Mouse (Mus musculus): ENCODE measurements around the gene Gnao1. TPM values are rescaled to one million over a fixed set of nuclear protein-coding genes. Genes with fewer than 3 reads are reported as not detected.

Gnao1 gene
- total RNA-seq (2018; cell fraction: chromatin; rRNA removed): under 1 TPM in 2 of 26 experiments, not detected in 24; 0.18 to 0.79 TPM
- under 1 TPM in 1 of 26 experiments, not detected in 25; 0.05 TPM for total RNA-seq (2018; cell fraction: cytosol; rRNA removed)
- under 1 TPM in 2 of 26 experiments, not detected in 24; 0.10 to 0.11 TPM for total RNA-seq (2018; cell fraction: nucleus; rRNA removed)
- polyA plus RNA-seq (2018): not detected in 3 replicates

DNA sequence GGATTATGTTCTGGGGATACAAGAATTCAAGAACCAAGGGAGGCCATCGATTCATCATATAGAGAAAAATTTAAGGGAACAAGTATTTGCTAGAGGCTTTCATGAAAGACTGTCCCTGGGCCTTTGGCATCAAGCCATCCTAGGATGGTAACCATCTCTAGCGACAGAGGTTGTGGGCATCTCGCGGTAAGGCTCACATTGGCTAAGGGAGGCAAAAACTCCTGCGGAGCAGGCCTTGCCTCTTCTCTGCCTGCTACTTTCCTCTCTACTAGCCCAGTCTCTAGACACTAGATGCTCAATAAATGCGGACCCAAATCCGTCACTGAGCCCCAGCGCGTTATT, at the start of gene Gnao1:
Gnao1 (plus strand) TSS at position 281 of the 342 bp plus-strand sequence.
- WGBS (ENCODE audit: missing documents): 14% methylated on average over 9 of the region's 9 CpGs
- Histone ChIP-seq H3K27ac (no peak within 1 kb of the TSS), H3K36me3 (ENCODE audit: inconsistent target) (no peaks in the 10 kb centered on the region), H3K79me2 (ENCODE audit: inconsistent target) (no peaks in the 10 kb centered on the region), H3K4me3 (ENCODE audit: inconsistent target) (no peak within 1 kb of the TSS)

DNA sequence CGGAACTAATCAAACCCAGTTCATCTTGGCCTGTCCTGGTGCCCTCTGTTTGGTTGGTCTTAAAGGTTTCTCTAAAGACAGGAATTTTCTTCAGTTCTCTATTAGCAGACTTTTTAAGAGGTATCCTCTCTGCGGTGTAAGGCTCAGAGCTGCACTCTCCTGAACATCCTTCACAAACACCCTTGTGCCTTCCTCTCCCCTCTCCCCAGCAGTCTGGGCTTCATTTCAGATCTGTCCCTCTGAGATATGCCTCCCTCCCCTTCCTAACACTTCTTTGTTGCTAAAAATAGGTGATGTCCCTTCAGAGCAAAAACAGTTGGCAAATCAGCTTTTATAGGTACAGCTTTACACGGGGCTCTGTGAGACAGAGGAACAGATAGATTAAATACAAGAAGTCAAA, 32.2 kb upstream of the Gnao1 start:
- Histone ChIP-seq H3K27ac (no peak overlapping the region), H3K36me3 (ENCODE audit: inconsistent target) (no peaks in the 10 kb centered on the region), H3K79me2 (ENCODE audit: inconsistent target) (no peaks in the 10 kb centered on the region), H3K4me3 (ENCODE audit: inconsistent target) (no peak overlapping the region)
- 55% methylated on average over 3 of the region's 3 CpGs for WGBS (ENCODE audit: missing documents)

DNA sequence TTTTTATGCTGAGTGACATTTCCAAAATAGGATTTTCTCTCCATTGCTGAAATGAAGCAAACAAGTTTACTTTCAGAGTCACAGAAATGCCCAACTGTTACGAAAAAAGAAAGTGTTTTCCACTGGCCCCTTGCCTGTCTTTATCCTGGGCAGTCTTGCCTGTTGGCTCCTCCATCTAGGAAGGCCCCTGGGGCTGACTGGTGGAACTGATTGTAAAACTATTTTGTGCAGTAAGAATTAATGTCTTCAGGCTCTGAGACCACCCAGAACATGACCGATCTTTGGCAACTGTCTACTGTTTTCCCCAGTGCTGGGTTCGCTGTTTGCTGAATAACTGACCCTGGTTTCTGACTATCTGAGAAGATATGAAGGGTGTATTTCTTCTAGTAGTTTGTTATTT, 540 bp upstream of the Gnao1 start:
- WGBS (ENCODE audit: missing documents): 92% methylated on average over 3 of the region's 3 CpGs
- H3K36me3 ChIP-seq (ENCODE audit: inconsistent target): no peaks in the 10 kb centered on the region
- no peaks in the 10 kb centered on the region for H3K79me2 ChIP-seq (ENCODE audit: inconsistent target)
- H3K4me3 ChIP-seq (ENCODE audit: inconsistent target): no peak overlapping the region
- no peak overlapping the region for H3K27ac ChIP-seq

DNA sequence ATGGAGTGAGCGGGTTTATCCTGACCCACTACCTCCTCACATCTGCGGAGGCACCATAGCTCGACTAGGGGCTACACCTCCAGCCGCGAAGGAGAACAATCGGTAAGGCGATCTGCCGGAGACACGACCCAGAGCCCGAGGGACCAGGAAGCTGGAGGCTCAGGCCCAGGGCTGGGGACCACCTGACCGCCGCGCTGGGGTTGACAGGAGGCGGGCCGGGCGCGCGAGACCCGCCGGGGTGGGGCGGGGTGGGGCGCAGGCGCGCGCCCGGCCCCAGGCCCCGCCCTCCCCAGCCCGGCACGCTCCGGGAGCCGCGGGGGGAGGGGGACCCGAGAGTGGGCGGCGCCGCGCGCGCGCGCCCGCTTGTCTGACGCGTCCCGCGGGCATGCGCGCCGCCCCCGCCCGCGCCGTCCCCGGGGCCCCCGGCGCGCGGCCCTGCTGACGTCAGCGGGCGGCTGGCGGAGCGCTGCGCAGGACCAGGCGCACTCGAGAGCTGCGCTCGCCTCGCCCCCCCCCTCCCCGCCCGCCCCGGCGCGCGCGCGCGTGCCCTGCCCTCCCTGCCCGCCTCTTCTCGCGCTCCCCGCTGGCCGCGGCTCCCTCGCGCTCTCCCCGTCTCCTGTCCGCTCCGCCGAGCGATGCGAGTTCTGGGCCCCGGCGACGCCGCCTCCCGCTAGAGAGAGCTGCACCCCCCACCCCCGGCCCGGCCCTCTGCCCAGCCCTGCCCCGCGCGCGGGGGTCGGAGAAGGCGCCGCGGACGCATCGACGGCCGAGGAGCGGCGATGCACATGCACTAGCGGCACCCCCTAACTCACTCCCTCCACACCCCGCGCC, 477 bp downstream of the Gnao1 start:
- no peaks in the 10 kb centered on the region for H3K79me2 ChIP-seq (ENCODE audit: inconsistent target)
- H3K27ac ChIP-seq: no peak overlapping the region
- H3K36me3 ChIP-seq (ENCODE audit: inconsistent target): no peaks in the 10 kb centered on the region
- no peak overlapping the region for H3K4me3 ChIP-seq (ENCODE audit: inconsistent target)
- WGBS (ENCODE audit: missing documents): under 1% methylated on average over 90 of the region's 116 CpGs

DNA sequence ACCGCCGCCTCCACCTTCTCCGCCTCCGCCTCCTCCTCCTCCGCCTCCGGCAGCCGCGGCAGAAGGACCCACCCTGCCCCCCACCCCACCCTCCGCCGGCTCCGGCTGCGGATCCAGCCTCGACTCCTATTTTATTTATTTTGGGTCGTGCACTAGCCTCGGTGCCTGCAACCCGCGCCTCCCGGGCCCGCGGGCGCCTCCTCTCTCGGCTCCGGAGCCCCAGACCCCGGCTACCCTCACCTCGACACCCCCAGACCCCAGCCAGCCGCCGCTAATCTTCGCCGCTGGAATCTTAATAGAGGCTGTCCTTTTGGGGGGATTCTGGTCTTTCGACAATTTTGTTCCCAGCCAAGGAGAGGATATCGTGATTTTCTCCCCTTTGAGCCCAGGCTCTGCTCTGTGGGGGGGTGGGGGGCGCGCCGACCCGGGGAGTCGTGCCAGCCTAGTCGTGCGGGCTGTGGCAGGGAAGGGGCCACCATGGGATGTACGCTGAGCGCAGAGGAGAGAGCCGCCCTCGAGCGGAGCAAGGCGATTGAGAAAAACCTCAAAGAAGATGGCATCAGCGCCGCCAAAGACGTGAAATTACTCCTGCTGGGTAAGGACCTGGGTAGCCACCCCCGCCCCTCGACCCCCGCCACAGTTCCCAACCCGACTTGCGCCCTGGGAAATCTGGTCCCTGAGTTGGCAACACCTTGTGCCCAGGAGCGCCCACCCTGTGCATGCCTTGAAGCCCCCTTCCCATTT, 1.3 kb downstream of the Gnao1 start:
- H3K27ac ChIP-seq: no peak overlapping the region
- no peaks in the 10 kb centered on the region for H3K79me2 ChIP-seq (ENCODE audit: inconsistent target)
- H3K4me3 ChIP-seq (ENCODE audit: inconsistent target): no peak overlapping the region
- 5% methylated on average over 44 of the region's 53 CpGs for WGBS (ENCODE audit: missing documents)
- H3K36me3 ChIP-seq (ENCODE audit: inconsistent target): no peaks in the 10 kb centered on the region

DNA sequence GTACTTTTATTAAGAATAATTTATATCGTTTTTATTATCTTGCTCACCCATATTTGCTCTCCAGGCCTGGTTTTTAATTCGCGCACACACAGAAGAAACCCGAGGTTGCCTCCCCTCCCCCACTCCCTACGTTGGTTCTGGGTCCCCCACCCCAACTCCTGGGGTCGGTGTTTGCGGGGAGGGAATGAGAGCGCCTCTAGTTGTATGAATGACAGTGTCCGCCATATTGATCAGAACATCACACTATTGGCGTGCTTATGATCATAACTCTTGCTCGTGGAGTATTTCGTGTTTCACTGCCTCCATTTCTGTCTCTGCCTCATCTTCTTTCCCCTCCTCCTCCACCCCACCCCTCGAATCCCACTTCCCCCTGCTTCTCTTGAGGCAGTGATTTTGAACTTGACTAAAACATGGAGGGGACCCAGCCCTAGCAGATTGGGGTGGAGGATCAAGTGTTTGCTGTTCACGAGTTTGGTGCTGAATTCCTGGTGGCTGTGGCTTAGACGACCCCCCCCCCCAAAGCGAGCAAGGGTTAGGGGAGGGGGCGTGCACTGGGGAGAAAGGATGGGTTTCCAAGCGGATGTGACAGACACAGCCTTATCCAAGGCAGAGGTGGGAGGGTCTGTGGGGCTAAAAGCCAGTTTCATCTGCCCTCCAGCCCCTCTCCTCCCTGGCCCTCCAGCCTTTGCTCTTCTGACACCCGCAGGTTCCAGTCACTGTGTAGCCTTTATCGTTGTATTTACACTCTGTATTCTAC, 2.1 kb downstream of the Gnao1 start:
- 22% methylated on average over 19 of the region's 20 CpGs for WGBS (ENCODE audit: missing documents)
- no peak overlapping the region for H3K4me3 ChIP-seq (ENCODE audit: inconsistent target)

DNA sequence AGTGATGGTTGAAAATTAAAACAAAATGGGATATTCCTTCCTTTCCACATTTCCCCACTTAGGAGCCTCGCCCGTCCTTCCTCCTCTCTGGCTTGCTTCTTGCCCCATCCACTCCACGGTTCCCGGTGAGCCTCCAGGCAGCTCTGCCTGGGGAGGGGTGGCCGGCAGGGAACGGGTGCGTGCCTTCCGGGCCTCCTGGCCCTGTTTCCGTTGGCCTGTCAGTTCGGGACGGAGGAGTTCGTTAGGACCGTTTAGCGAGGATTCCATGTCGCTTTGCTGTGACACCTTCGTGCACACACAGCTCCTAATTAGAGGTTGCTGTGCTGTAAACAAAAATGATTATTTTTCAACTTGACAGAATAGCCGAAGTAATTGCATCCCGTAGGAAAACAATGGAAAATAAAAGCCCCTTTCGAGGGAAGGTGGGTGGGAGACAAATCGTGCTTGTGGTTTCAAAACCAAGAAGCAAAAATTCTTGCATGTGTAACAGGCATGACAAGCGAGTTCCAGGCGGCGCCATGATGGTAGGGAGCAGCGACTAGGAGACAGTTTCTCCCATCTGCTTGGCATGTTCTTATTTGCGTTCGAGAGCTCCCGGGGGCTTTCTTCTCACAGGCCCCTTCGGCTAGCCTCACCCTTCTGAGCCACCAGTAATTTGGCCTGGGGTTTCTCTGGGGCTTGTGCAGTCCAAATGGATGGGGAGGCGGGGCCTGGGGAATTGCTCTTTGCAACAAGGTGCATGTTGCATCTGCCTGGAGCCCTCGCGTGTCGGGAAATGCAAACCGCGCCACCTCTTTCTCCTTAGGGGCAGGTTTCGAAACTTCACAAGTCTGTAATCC, 3.0 kb downstream of the Gnao1 start:
- no peaks in the 10 kb centered on the region for H3K79me2 ChIP-seq (ENCODE audit: inconsistent target)
- no peak overlapping the region for H3K4me3 ChIP-seq (ENCODE audit: inconsistent target)
- H3K27ac ChIP-seq: no peak overlapping the region
- H3K36me3 ChIP-seq (ENCODE audit: inconsistent target): no peaks in the 10 kb centered on the region
- WGBS (ENCODE audit: missing documents): 16% methylated on average over 30 of the region's 35 CpGs

More for the DNA sequence above, 2.1 kb downstream of the Gnao1 start:
- Histone ChIP-seq H3K27ac (no peak overlapping the region), H3K36me3 (ENCODE audit: inconsistent target) (no peaks in the 10 kb centered on the region), H3K79me2 (ENCODE audit: inconsistent target) (no peaks in the 10 kb centered on the region)

DNA sequence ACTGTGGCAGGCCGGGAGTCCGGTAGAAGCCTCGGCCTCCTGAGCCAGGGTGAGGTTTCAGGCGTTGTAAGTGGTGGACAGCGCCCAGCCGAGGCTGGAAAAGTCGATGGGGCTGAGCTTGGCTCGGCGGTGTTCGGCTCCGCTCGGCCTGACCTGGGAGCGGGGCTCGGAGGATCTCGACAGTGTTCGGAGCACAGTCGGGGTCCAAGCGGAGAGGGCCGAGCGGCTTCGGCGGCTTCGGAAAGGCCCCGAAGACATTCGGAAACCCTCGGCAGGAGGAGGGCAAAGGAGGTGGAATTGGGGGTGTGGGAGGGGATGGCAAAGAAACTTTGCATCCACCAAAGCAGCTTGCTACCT, 3.6 kb downstream of the Gnao1 start:
- no peak overlapping the region for H3K4me3 ChIP-seq (ENCODE audit: inconsistent target)
- WGBS (ENCODE audit: missing documents): 3% methylated on average over 26 of the region's 26 CpGs

DNA sequence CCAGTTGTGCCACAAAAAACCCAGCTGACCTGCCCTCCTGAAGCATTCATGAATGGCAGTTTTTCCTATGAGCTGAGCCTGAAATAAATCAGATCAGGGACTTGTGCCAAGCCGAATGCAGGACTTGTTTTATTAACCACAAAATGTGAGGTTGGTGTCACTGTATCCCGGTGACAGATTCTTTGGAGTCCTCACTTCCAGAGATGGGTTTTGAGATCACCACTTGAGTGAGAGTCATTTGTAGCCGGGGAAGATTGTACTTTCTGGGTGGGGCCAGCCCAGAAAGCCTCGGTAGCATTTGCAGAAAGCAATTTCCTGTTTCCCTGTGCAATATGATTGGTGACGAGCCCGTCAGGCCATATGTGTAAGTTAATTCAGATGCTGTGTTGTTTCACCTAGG, 4.5 kb downstream of the Gnao1 start:
- H3K36me3 ChIP-seq (ENCODE audit: inconsistent target): no peaks in the 10 kb centered on the region
- H3K27ac ChIP-seq: no peak overlapping the region
- H3K4me3 ChIP-seq (ENCODE audit: inconsistent target): no peak overlapping the region
- no peaks in the 10 kb centered on the region for H3K79me2 ChIP-seq (ENCODE audit: inconsistent target)
- WGBS (ENCODE audit: missing documents): 31% methylated on average over 6 of the region's 6 CpGs

More for the DNA sequence above, 3.6 kb downstream of the Gnao1 start:
- Histone ChIP-seq H3K36me3 (ENCODE audit: inconsistent target) (no peaks in the 10 kb centered on the region), H3K27ac (no peak overlapping the region), H3K79me2 (ENCODE audit: inconsistent target) (no peaks in the 10 kb centered on the region)

DNA sequence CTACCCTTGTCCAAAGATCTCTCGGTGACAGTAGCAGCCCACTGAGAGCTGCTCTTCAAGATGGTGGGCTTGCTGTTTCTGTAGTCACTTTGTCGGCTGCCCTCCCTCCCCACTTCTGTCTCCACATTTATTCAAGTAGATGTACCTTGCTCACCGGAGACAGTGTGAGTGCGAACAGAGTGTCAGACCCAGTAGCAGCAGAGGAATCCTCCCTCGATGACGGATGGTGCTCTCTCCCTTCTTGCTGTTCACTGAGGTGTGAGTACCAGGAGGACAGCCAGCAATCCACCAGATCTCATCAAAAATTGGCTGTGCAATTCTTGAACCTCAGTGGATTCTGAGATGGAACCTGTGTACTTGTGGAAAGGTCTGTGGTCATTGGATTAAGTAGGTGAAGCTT, 6.5 kb downstream of the Gnao1 start:
- Histone ChIP-seq H3K4me3 (ENCODE audit: inconsistent target) (no peak overlapping the region), H3K27ac (no peak overlapping the region), H3K79me2 (ENCODE audit: inconsistent target) (no peaks in the 10 kb centered on the region), H3K36me3 (ENCODE audit: inconsistent target) (no peaks in the 10 kb centered on the region)
- 87% methylated on average over 6 of the region's 6 CpGs for WGBS (ENCODE audit: missing documents)

DNA sequence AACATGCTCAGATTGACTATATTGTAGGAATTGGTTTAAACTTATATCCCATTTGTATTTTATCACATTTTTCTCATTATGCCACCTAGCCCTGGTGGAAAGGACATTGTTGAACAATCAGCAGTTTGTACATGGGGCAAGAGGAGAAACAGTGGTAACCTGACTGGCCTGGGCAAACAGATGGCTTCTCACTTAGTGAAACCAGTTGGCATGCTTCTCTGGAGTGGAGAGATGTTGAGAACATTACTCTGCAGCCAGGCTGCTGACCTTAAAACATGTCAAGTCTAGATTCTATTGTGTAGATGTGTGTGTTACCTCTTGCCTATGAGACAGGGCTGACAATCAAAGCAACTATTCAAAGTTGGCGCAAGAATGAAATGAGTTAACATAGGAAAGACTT, 7.6 kb downstream of the Gnao1 start:
- 85% methylated on average over 1 of the region's 1 CpGs for WGBS (ENCODE audit: missing documents)
- H3K4me3 ChIP-seq (ENCODE audit: inconsistent target): no peak overlapping the region
- H3K36me3 ChIP-seq (ENCODE audit: inconsistent target): no peaks in the 10 kb centered on the region
- H3K79me2 ChIP-seq (ENCODE audit: inconsistent target): no peaks in the 10 kb centered on the region
- H3K27ac ChIP-seq: no peak overlapping the region

DNA sequence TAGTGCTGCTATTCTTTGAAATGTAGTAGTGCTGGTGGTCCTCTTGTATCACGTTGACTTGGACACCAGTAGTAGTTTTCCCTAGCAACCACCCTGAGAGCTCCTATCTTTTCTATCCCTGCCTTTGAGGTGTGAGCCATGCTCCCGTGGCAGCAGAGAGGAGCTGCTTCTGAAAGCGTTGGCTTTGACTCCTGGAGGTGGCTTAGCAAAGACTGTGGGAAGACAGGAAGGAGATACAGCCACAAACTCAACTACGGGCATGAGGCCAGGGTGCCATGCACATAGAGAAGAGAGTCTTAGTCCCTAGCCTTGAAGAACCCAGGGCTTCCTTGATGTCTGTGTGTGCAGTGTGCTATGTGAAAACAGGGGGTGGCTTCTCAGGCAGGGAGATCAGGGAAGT, 10.2 kb downstream of the Gnao1 start:
- WGBS (ENCODE audit: missing documents): 71% methylated on average over 4 of the region's 4 CpGs
- Histone ChIP-seq H3K36me3 (ENCODE audit: inconsistent target) (no peaks in the 10 kb centered on the region), H3K27ac (no peak overlapping the region), H3K4me3 (ENCODE audit: inconsistent target) (no peak overlapping the region), H3K79me2 (ENCODE audit: inconsistent target) (no peaks in the 10 kb centered on the region)

DNA sequence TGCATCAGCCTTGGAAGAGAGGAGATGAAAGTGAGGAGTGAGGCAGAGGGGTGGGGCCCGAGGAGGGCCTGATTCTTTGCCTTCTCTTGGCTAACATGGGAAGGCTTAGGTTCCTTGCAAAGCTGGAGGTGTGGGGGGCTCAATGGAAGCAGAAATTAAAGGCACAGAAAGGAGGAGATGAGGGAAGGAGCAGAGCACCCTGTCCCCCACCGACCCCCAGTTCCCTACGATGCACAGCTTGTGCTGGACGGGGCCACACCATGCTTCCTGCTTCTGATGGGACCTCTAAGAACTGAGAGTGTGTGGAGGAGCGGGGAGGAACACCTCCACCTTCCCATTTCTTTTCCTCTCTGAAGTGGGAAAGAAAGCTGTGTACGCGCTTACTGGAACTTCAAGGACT, 11.6 kb downstream of the Gnao1 start:
- H3K27ac ChIP-seq: no peak overlapping the region
- no peaks in the 10 kb centered on the region for H3K36me3 ChIP-seq (ENCODE audit: inconsistent target)
- 87% methylated on average over 4 of the region's 7 CpGs for WGBS (ENCODE audit: missing documents)
- H3K79me2 ChIP-seq (ENCODE audit: inconsistent target): no peaks in the 10 kb centered on the region
- H3K4me3 ChIP-seq (ENCODE audit: inconsistent target): no peak overlapping the region

DNA sequence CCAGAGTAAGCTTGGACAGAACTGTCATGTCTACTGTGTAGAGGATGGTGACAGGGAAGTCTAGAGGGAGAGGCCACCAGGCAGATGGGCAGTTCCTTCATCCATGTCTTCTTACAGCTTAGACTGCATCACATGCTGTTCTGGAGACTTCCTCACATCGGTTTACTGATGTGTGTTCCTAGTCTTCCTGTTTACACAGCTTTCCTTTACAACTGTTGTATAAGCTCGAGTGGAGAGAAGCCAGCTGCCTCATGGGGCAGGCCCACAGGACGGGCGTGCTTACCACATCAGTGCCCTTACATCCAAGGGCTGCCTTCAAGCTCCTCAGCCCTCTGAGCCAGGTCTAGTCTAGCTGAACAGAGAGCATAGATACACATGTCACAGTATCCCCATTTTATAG, 15.6 kb downstream of the Gnao1 start:
- H3K79me2 ChIP-seq (ENCODE audit: inconsistent target): no peaks in the 10 kb centered on the region
- no peak overlapping the region for H3K4me3 ChIP-seq (ENCODE audit: inconsistent target)
- H3K36me3 ChIP-seq (ENCODE audit: inconsistent target): no peaks in the 10 kb centered on the region
- H3K27ac ChIP-seq: no peak overlapping the region
- 29% methylated on average over 4 of the region's 4 CpGs for WGBS (ENCODE audit: missing documents)

Data from macrophage (primary cell).